Mouse (Mus musculus) liver, embryonic 11.5 days (tissue): ENCODE data around the gene Rgs8. TPM values are rescaled to one million over a fixed set of nuclear protein-coding genes. Genes with fewer than 3 reads are reported as not detected.

Experiments used
- ATAC-seq: fragments of 200-750 bp; cut with Nextera tagmentation; replicated peaks from 2 replicates; pipeline ENCODE4 v1.8.0; 2017; ENCODE audit warnings: moderate number of reproducible peaks, mild to moderate bottlenecking, moderate TSS enrichment, moderate library complexity; ENCODE audit not compliant: low FRiP score
- DNase-seq: peaks from one replicate; pipeline ENCODE4 v3.0.0-alpha.2; 2017; ENCODE audit warnings: low spot score
- H3K27ac ChIP-seq: fragments of 300-500 bp; sonication (generic); 2 replicates; pipeline ENCODE4 v1.5.1; 2014; ENCODE audit warnings: mild to moderate bottlenecking, low read depth, low read length, control low read depth
- H3K27me3 ChIP-seq: fragments of 300-500 bp; sonication (generic); replicated peaks from 2 replicates; pipeline ENCODE4 v1.6.1; 2014; ENCODE audit warnings: low read length, mixed read lengths; ENCODE audit not compliant: control insufficient read depth, insufficient read depth
- H3K36me3 ChIP-seq: fragments of 300-500 bp; sonication (generic); 2 replicates; pipeline ENCODE4 v1.6.1; 2014; ENCODE audit warnings: mild to moderate bottlenecking, low read length, moderate library complexity, mixed read lengths; ENCODE audit not compliant: control insufficient read depth, insufficient read depth
- H3K4me1 ChIP-seq: fragments of 300-500 bp; sonication (generic); replicated peaks from 2 replicates; pipeline ENCODE4 v1.6.1; 2014; ENCODE audit warnings: low read length, mixed read lengths; ENCODE audit not compliant: control insufficient read depth, insufficient read depth
- H3K4me2 ChIP-seq: fragments of 300-500 bp; sonication (generic); 2 replicates; pipeline ENCODE4 v1.6.1; 2014; ENCODE audit warnings: mild to moderate bottlenecking, control low read depth, moderate library complexity
- H3K4me3 ChIP-seq: fragments of 300-500 bp; sonication (generic); 2 replicates; pipeline ENCODE4 v1.5.1; 2014; ENCODE audit warnings: low read depth, low read length, control low read depth
- H3K9ac ChIP-seq: fragments of 300-500 bp; sonication (generic); 2 replicates; pipeline ENCODE4 v1.6.1; 2014; ENCODE audit warnings: low read depth, low read length, control low read depth
- H3K9me3 ChIP-seq: fragments of 300-500 bp; sonication (generic); 2 replicates; pipeline ENCODE4 v1.6.1; 2016; ENCODE audit warnings: low read length, inconsistent platforms, mixed read lengths; ENCODE audit not compliant: control insufficient read depth
- WGBS: fragments of 180-500 bp; shearing (Covaris S2); extraction: QIAGEN DNeasy Blood & Tissue Kit; methylation state at CpG from one replicate; pipeline ENCODE4 v1.1.7; 2014; 5-methylcytosine and 5-hydroxymethylcytosine counted together
- polyA plus RNA-seq: library from polyadenylated mRNA; unstranded; fragments of >200 nt; fragmentation: Nextera tagmentation; extraction: Ambion mirVana; gene quantifications from 2 replicates; pipeline ENCODE4 v1.2.1, GENCODE M21; 2014

The Rgs8 gene
- polyA plus RNA-seq, 1 experiment from 2014 or later: 0.19 TPM

DNA sequence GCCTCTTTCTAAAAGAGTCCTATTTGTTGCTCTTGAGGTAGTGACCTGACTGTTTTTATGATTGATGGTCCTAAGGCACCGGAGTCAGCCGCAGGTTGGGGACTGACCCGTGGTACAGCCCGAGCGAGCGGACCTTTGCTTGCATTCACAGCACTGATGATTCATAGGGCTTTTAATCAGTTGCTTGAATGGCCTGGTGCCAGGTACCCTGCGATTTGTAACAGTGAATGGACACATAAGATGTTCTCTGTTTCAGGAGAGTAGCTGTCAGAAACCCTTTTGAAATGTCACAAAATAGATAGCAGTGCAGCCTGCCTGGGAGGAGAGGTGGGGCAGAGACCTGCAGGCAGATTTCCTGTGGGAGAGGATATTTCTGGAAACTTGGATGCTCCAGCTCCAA lies 16.3 kb downstream of the Rgs8 start:
- WGBS: 66% methylated on average over 7 of the region's 7 CpGs
- Histone ChIP-seq H3K4me3 (no peak overlapping the region), H3K4me1 (no peaks in the 10 kb centered on the region), H3K36me3 (no peaks in the 10 kb centered on the region), H3K4me2 (no peak overlapping the region), H3K9ac (no peak overlapping the region), H3K27ac (no peak overlapping the region), H3K27me3 (peaks cover 13% of the 10 kb centered on the region), H3K9me3 (no peaks in the 10 kb centered on the region)
- no peak for ATAC-seq
- DNase-seq: no peak

DNA sequence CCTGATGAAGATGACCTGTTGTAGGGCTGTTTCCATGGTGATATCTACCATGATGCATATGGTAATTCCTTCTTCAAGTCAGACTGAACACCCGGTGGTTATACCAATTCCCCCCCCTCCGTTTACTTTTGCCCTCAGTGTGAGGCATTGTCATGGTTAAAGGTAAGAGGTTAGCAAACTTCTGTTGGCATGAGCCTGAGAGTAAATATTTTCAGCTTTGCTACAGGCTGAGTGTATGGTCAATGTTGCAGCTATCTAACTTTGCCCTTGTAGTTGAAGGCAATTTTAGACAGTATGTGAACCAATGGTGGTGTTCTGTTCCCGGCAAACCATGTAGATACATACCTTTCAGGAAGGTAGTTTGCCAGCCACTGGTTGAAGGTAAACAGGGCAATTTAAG lies 16.9 kb downstream of the Rgs8 start:
- Histone ChIP-seq H3K4me2 (no peak overlapping the region), H3K27me3 (peaks cover 8% of the 10 kb centered on the region), H3K4me1 (no peaks in the 10 kb centered on the region), H3K27ac (no peak overlapping the region), H3K9ac (no peak overlapping the region), H3K9me3 (no peaks in the 10 kb centered on the region), H3K4me3 (no peak overlapping the region), H3K36me3 (no peaks in the 10 kb centered on the region)
- WGBS: 62% methylated on average over 3 of the region's 3 CpGs
- no peak for ATAC-seq
- no peak for DNase-seq

GRCm38 (mm10) chr1:153671352-153671751 lies 18.5 kb downstream of the Rgs8 start:
- Histone ChIP-seq H3K9me3 (no peaks in the 10 kb centered on the region), H3K4me1 (no peaks in the 10 kb centered on the region), H3K4me2 (no peak overlapping the region), H3K4me3 (no peak overlapping the region), H3K36me3 (no peaks in the 10 kb centered on the region), H3K9ac (no peak overlapping the region), H3K27ac (no peak overlapping the region), H3K27me3 (no peaks in the 10 kb centered on the region; the same call in 1 of the 2 replicates)
- no peak for DNase-seq
- WGBS: 68% methylated on average over 3 of the region's 3 CpGs
- no peak for ATAC-seq

DNA sequence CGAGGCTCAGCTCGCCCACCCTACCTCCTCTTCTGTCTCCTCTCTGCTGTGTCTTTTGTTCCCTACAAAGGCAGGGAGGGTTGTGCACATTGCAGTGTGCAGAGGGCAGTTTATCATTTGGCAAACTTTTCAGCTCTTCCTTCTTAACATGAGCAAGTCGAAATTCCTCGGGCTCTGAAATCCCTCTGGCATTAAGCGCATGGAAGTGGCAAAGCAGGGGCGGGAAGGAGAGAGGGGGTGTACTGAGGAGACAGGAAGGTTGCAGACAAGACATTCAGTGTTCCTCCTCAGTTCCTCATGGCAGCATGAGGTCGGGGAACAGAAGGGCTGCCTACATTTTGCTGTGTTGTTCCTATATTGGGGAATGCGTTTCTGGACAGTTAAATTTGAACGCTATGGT lies 19.9 kb downstream of the Rgs8 start:
- H3K36me3 ChIP-seq: no peaks in the 10 kb centered on the region
- H3K27ac ChIP-seq: no peak overlapping the region
- no peak for ATAC-seq
- no peaks in the 10 kb centered on the region for H3K4me1 ChIP-seq
- 70% methylated on average over 9 of the region's 9 CpGs for WGBS
- no peak for DNase-seq
- H3K9ac ChIP-seq: no peak overlapping the region
- H3K27me3 ChIP-seq: peaks cover 2% of the 10 kb centered on the region; the same call in 1 of the 2 replicates
- no peak overlapping the region for H3K4me2 ChIP-seq
- H3K9me3 ChIP-seq: no peaks in the 10 kb centered on the region
- H3K4me3 ChIP-seq: no peak overlapping the region

- no peak overlapping the region for H3K27ac ChIP-seq
- no peak overlapping the region for H3K4me3 ChIP-seq
- no peak for ATAC-seq
- no peaks in the 10 kb centered on the region for H3K9me3 ChIP-seq
- DNase-seq: no peak
- H3K36me3 ChIP-seq: no peaks in the 10 kb centered on the region
- H3K4me1 ChIP-seq: no peaks in the 10 kb centered on the region
- no peak overlapping the region for H3K9ac ChIP-seq
- H3K27me3 ChIP-seq: peaks cover 3% of the 10 kb centered on the region; the same call in 1 of the 2 replicates
- 86% methylated on average over 12 of the region's 12 CpGs for WGBS
- no peak overlapping the region for H3K4me2 ChIP-seq
Measured at GRCm38 (mm10) chr1:153673900-153674299, 21.1 kb downstream of the Rgs8 start.

DNA sequence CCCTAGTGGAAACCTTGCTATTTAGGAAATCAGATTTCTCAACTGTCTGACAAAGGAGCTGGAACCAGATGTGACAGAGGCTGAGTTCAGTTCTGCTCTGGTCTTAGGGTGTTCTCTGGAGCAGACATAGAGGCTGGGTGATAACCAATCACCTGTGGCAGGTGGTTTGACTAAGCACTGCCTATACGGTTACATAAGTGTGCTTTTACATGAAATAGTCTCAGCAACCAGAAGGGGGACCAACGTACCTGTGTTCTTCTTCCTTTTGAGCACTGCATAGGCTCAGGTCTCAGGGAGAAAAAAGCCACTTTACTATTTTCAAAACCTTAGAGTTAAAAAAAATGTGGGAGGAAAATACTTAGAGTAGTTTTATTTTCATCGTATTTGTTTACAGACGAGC lies 22.8 kb downstream of the Rgs8 start:
- H3K4me2 ChIP-seq: no peak overlapping the region
- H3K4me1 ChIP-seq: no peaks in the 10 kb centered on the region
- DNase-seq: no peak
- H3K4me3 ChIP-seq: no peak overlapping the region
- H3K9ac ChIP-seq: no peak overlapping the region
- 71% methylated on average over 4 of the region's 4 CpGs for WGBS
- H3K9me3 ChIP-seq: no peaks in the 10 kb centered on the region
- no peak for ATAC-seq
- H3K27me3 ChIP-seq: peaks cover 3% of the 10 kb centered on the region; the same call in 1 of the 2 replicates
- no peak overlapping the region for H3K27ac ChIP-seq
- no peaks in the 10 kb centered on the region for H3K36me3 ChIP-seq

- H3K27ac ChIP-seq: no peak overlapping the region
- 58% methylated on average over 6 of the region's 6 CpGs for WGBS
- H3K4me2 ChIP-seq: no peak overlapping the region
- H3K4me1 ChIP-seq: no peaks in the 10 kb centered on the region
- H3K9ac ChIP-seq: no peak overlapping the region
- no peak for ATAC-seq
- H3K9me3 ChIP-seq: no peaks in the 10 kb centered on the region
- peaks cover 3% of the 10 kb centered on the region; the same call in 1 of the 2 replicates for H3K27me3 ChIP-seq
- no peak overlapping the region for H3K4me3 ChIP-seq
- no peaks in the 10 kb centered on the region for H3K36me3 ChIP-seq
- DNase-seq: no peak
Measured at GRCm38 (mm10) chr1:153677635-153678034, 24.8 kb downstream of the Rgs8 start.

DNA sequence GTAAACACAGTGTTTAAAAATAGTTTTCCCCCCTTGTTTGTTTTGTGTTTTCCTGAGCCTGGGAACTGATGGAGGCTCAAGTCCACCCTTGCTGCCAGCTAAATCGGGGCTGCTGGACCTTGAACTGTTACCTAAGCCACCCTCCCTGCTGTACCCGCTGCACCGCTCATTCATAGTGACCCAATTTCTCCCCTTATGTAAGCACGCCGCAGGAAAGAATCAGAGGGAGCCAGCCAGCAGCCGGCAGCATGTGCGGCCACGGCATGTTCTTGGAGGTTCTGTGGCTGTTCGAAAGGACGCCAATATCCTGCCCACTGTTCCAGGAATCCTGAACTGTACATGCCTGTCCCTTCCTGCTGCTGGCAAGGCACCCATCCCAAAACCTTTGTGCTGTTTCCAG lies 26.3 kb downstream of the Rgs8 start:
- Histone ChIP-seq H3K36me3 (no peaks in the 10 kb centered on the region), H3K4me2 (no peak overlapping the region), H3K9ac (no peak overlapping the region), H3K4me1 (no peaks in the 10 kb centered on the region), H3K27ac (0 out of 2 replicates have a peak overlapping the region, but pooled peaks have one; percentile 8), H3K9me3 (no peaks in the 10 kb centered on the region), H3K27me3 (peaks cover 3% of the 10 kb centered on the region; the same call in 1 of the 2 replicates), H3K4me3 (no peak overlapping the region)
- DNase-seq: no peak
- WGBS: 58% methylated on average over 10 of the region's 10 CpGs
- peak; percentile 58 for ATAC-seq

DNA sequence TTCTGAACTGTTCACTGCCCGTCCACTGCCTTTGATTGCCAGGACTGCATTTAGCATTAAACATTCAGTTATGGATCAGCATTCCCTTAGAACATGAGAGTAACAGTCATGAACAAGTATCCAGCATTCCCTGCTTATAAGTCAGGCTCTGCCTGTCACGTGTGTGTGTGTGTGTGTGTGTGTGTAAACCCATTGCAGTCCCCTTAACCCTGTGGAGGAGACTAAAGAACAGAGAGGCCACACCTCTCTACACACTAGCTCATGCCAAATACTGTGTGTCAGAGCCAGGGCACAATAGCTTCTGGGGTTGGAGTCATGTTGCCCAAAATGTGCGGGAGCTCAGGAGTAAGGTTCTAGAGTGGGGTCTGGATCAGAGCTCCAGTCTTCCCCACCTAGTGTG lies 26.8 kb downstream of the Rgs8 start:
- DNase-seq: no peak
- ATAC-seq: no peak
- 70% methylated on average over 3 of the region's 3 CpGs for WGBS
- no peaks in the 10 kb centered on the region for H3K9me3 ChIP-seq
- H3K4me1 ChIP-seq: no peaks in the 10 kb centered on the region
- no peaks in the 10 kb centered on the region for H3K36me3 ChIP-seq
- 0 out of 2 replicates have a peak overlapping the region, but pooled peaks have one; percentile 8 for H3K27ac ChIP-seq
- H3K27me3 ChIP-seq: peaks cover 3% of the 10 kb centered on the region; the same call in 1 of the 2 replicates
- no peak overlapping the region for H3K4me2 ChIP-seq
- H3K4me3 ChIP-seq: no peak overlapping the region
- no peak overlapping the region for H3K9ac ChIP-seq
